Mouse (Mus musculus) C2C12 (cell line): Measurements from ENCODE around the gene Pglyrp4. TPM values are rescaled to one million over a fixed set of nuclear protein-coding genes. Genes with fewer than 3 reads are reported as not detected.

Experiments used
- H3K27me3 ChIP-seq: one replicate; pipeline ENCODE4 v1.6.1; 2011; ENCODE audit not compliant: control insufficient read depth, insufficient read depth, insufficient read length
- H3K36me3 ChIP-seq: one replicate; pipeline ENCODE4 v1.6.1; 2011; ENCODE audit not compliant: control insufficient read depth, insufficient read depth
- H3K4me3 ChIP-seq: one replicate; pipeline ENCODE4 v1.5.1; 2011; ENCODE audit warnings: mild to moderate bottlenecking, control low read depth; ENCODE audit not compliant: poor library complexity, insufficient read depth, severe bottlenecking
- H3K79me2 ChIP-seq: one replicate; pipeline ENCODE4 v1.6.1; 2011; ENCODE audit not compliant: control insufficient read depth, insufficient read depth
- H3K79me3 ChIP-seq: one replicate; pipeline ENCODE4 v1.6.1; 2011; ENCODE audit warnings: low read depth, control low read depth
- H3ac ChIP-seq: one replicate; pipeline ENCODE3; 2011; ENCODE audit warnings: low read depth; ENCODE audit not compliant: control insufficient read depth, insufficient read length
- CEBPB ChIP-seq: IDR thresholded peaks from one replicate; pipeline ENCODE4 v1.6.1; 2011; ENCODE audit warnings: low read depth, mild to moderate bottlenecking, control low read depth, moderate library complexity
- CTCF ChIP-seq: IDR thresholded peaks from one replicate; pipeline ENCODE4 v1.5.1; 2011; ENCODE audit not compliant: control insufficient read depth, insufficient read depth, insufficient read length
- FOSL1 ChIP-seq: IDR thresholded peaks from one replicate; pipeline ENCODE4 v1.8.0; 2011; ENCODE audit warnings: mild to moderate bottlenecking, low read length; ENCODE audit not compliant: poor library complexity, insufficient read depth, severe bottlenecking
- MAX ChIP-seq: IDR thresholded peaks from one replicate; pipeline ENCODE4 v1.6.1; 2011; ENCODE audit warnings: mild to moderate bottlenecking, control low read depth
- MYOD1 ChIP-seq: IDR thresholded peaks from one replicate; pipeline ENCODE4 v1.6.1; 2011; ENCODE audit warnings: low read depth; ENCODE audit not compliant: control insufficient read depth, insufficient read length
- MYOG ChIP-seq: IDR thresholded peaks from one replicate; pipeline ENCODE4 v1.6.1; 2011; ENCODE audit not compliant: control insufficient read depth, insufficient read length; ENCODE audit errors: extremely low read depth
- USF1 ChIP-seq: IDR thresholded peaks from one replicate; pipeline ENCODE4 v1.6.1; 2011; ENCODE audit warnings: low read depth, mild to moderate bottlenecking, control low read depth, moderate library complexity
- long read RNA-seq, 2 experiments: library from polyadenylated mRNA; unstranded; transcript quantifications; one replicate each; pipeline ENCODE4 v2.0.0; 2019 to 2020
- polyA plus RNA-seq: library from polyadenylated mRNA; unstranded; fragments of >200 nt; fragmentation: generic; extraction: Trizol; gene quantifications from one replicate; pipeline ENCODE4 v1.2.1, GENCODE M21; 2012; ENCODE audit warnings: missing spikeins

The Pglyrp4 gene
- polyA plus RNA-seq, result not detected
- long read RNA-seq, experiment 1, result 0 reads
- long read RNA-seq, experiment 2, result 0 reads

GRCm38 (mm10) chr3:90726606-90727005 lies at the start of gene Pglyrp4:
Pglyrp4 (plus strand) TSS chr3:90726906.
- H3K79me2 ChIP-seq, result no peaks in the 10 kb centered on the region
- no peaks in the 10 kb centered on the region for H3K36me3 ChIP-seq
- no peak for TF ChIP-seq USF1
- no peaks in the 10 kb centered on the region for H3K79me3 ChIP-seq
- H3K27me3 ChIP-seq, result peaks cover 16% of the 10 kb centered on the region
- no peak within 1 kb of the TSS for H3ac ChIP-seq
- no peak within 1 kb of the TSS for H3K4me3 ChIP-seq

GRCm38 (mm10) chr3:90678656-90679055 lies 48.0 kb upstream of the Pglyrp4 start:
- Histone ChIP-seq H3K27me3 (peaks cover 21% of the 10 kb centered on the region), H3ac (no peak overlapping the region), H3K79me3 (no peaks in the 10 kb centered on the region), H3K79me2 (no peaks in the 10 kb centered on the region), H3K36me3 (no peaks in the 10 kb centered on the region), H3K4me3 (no peak overlapping the region)
- TF ChIP-seq MAX, result no peak
- TF ChIP-seq MYOD1, result no peak
- TF ChIP-seq CTCF, result no peak
- no peak for TF ChIP-seq MYOG
- no peak for TF ChIP-seq FOSL1
- no peak for TF ChIP-seq USF1
- TF ChIP-seq CEBPB, result no peak

GRCm38 (mm10) chr3:90683929-90684328 lies 42.8 kb upstream of the Pglyrp4 start:
- TF ChIP-seq MYOG, result no peak
- no peak for TF ChIP-seq MAX
- TF ChIP-seq CTCF, result no peak
- TF ChIP-seq USF1, result no peak
- TF ChIP-seq MYOD1, result no peak
- TF ChIP-seq FOSL1, result no peak
- no peak for TF ChIP-seq CEBPB
- Histone ChIP-seq H3K79me3 (no peaks in the 10 kb centered on the region), H3K27me3 (peaks cover 4% of the 10 kb centered on the region), H3K4me3 (no peak overlapping the region), H3ac (no peak overlapping the region), H3K36me3 (no peaks in the 10 kb centered on the region), H3K79me2 (no peaks in the 10 kb centered on the region)

- Histone ChIP-seq H3ac (no peak overlapping the region), H3K79me3 (no peaks in the 10 kb centered on the region), H3K27me3 (peaks cover 13% of the 10 kb centered on the region), H3K79me2 (no peaks in the 10 kb centered on the region), H3K36me3 (no peaks in the 10 kb centered on the region), H3K4me3 (no peak overlapping the region)
- TF ChIP-seq CTCF (no peak), MYOG (no peak), FOSL1 (no peak), CEBPB (no peak), USF1 (no peak), MAX (no peak), MYOD1 (no peak)
Observed at GRCm38 (mm10) chr3:90686835-90687234, 39.9 kb upstream of the Pglyrp4 start.

GRCm38 (mm10) chr3:90693496-90693895 lies 33.2 kb upstream of the Pglyrp4 start:
- Histone ChIP-seq H3K79me2 (no peaks in the 10 kb centered on the region), H3K79me3 (no peaks in the 10 kb centered on the region), H3K36me3 (no peaks in the 10 kb centered on the region), H3K4me3 (no peak overlapping the region), H3ac (no peak overlapping the region), H3K27me3 (peaks cover 27% of the 10 kb centered on the region)
- no peak for TF ChIP-seq MAX
- TF ChIP-seq MYOG, result no peak
- no peak for TF ChIP-seq CEBPB
- TF ChIP-seq FOSL1, result no peak
- no peak for TF ChIP-seq MYOD1
- TF ChIP-seq USF1, result no peak
- no peak for TF ChIP-seq CTCF

- Histone ChIP-seq H3K27me3 (peaks cover 24% of the 10 kb centered on the region), H3K79me3 (no peaks in the 10 kb centered on the region), H3K4me3 (no peak within 1 kb of the TSS), H3K36me3 (no peaks in the 10 kb centered on the region), H3K79me2 (no peaks in the 10 kb centered on the region), H3ac (no peak within 1 kb of the TSS)
- no peak for TF ChIP-seq MAX
- no peak for TF ChIP-seq MYOG
- TF ChIP-seq MYOD1, result no peak
- no peak for TF ChIP-seq USF1
- TF ChIP-seq CEBPB, result no peak
- TF ChIP-seq CTCF, result no peak
Observed at GRCm38 (mm10) chr3:90695613-90696012, 31.1 kb upstream of the Pglyrp4 start, which contains the start of gene S100a9. S100a9 (minus strand) TSS chr3:90695721.
